Mouse (Mus musculus) left cerebral cortex, postnatal 4 days (tissue): ENCODE results near the gene Pvr. TPM values are rescaled to one million over a fixed set of nuclear protein-coding genes. Genes with fewer than 3 reads are reported as not detected.
A peak's percentile ranks its signal among the peaks of the same experiment; 100 is the strongest.

Source experiments
- DNase-seq: peaks from one replicate; pipeline ENCODE4 v3.0.0-alpha.2; 2022
- intact Hi-C: fragments of 180-260 bp; cut with DNase I; formaldehyde crosslinking; loops from one replicate; pipeline ENCODE4 v1.15.1; 2025
- total RNA-seq, 2 experiments: library from RNA; stranded (reverse); gene quantifications; 2 replicates each; pipeline ENCODE4 v1.2.3; 2021

The Pvr gene
- 10 to 100 TPM; 14.6 to 18.8 TPM for total RNA-seq

- DNase-seq, result peak; percentile 38
- intact Hi-C loops, result loop anchor here (5.0 kb wide), 1 partner anchor 37 kb away; no protein-coding TSS in a partner anchor
Measured at GRCm38 (mm10) chr7:19920506-19921261, at the start of gene Pvr. Gene Pvr (minus strand): TSS chr7:19921160.

- DNase-seq, result no peak
- intact Hi-C loops, result no loop called here
Measured at GRCm38 (mm10) chr7:19970196-19970595, 49.2 kb upstream of the Pvr start.

- DNase-seq, result no peak
- intact Hi-C loops, result no loop called here
Measured at GRCm38 (mm10) chr7:19969541-19970090, 48.7 kb upstream of the Pvr start.

- no peak for DNase-seq
- intact Hi-C loops, result no loop called here
Measured at GRCm38 (mm10) chr7:19969106-19969505, 48.1 kb upstream of the Pvr start.

GRCm38 (mm10) chr7:19964985-19965579 lies 44.1 kb upstream of the Pvr start, which contains the start of gene Ceacam20:
Gene Ceacam20 (plus strand): TSS chr7:19965412.
- intact Hi-C loops, result no loop called here
- DNase-seq, result no peak

- no peak for DNase-seq
- intact Hi-C loops, result no loop called here
Measured at GRCm38 (mm10) chr7:19962423-19962822, 41.5 kb upstream of the Pvr start.

- DNase-seq, result peak; percentile 82
- intact Hi-C loops, result loop anchor here (5.0 kb wide), 1 partner anchor 34 kb away; the partner anchor contains the start of gene Pvr
Measured at GRCm38 (mm10) chr7:19956341-19956781, 35.4 kb upstream of the Pvr start.

GRCm38 (mm10) chr7:19955861-19956260 lies 34.9 kb upstream of the Pvr start:
- DNase-seq, result no peak

GRCm38 (mm10) chr7:19953054-19953453 lies 32.1 kb upstream of the Pvr start:
- intact Hi-C loops, result no loop called here

More at GRCm38 (mm10) chr7:19955861-19956260, 34.9 kb upstream of the Pvr start:
- intact Hi-C loops, result loop anchor here (5.0 kb wide), 1 partner anchor 34 kb away; the partner anchor contains the start of gene Pvr

GRCm38 (mm10) chr7:19952320-19952986 lies 31.5 kb upstream of the Pvr start:
- DNase-seq, result no peak
- intact Hi-C loops, result no loop called here

More at GRCm38 (mm10) chr7:19953054-19953453, 32.1 kb upstream of the Pvr start:
- DNase-seq, result no peak

- intact Hi-C loops, result no loop called here
- DNase-seq, result no peak
Measured at GRCm38 (mm10) chr7:19950589-19950988, 29.6 kb upstream of the Pvr start, which contains the start of gene Igsf23. Gene Igsf23 (minus strand): TSS chr7:19950756.

- no peak for DNase-seq
- intact Hi-C loops, result no loop called here
Measured at GRCm38 (mm10) chr7:19949996-19950395, 29.0 kb upstream of the Pvr start.

GRCm38 (mm10) chr7:19948956-19949355 lies 28.0 kb upstream of the Pvr start:
- no peak for DNase-seq
- intact Hi-C loops, result no loop called here

GRCm38 (mm10) chr7:19945821-19946515 lies 25.0 kb upstream of the Pvr start:
- no peak for DNase-seq
- intact Hi-C loops, result no loop called here

GRCm38 (mm10) chr7:19945201-19945600 lies 24.2 kb upstream of the Pvr start:
- no peak for DNase-seq

GRCm38 (mm10) chr7:19944709-19945108 lies 23.7 kb upstream of the Pvr start:
- intact Hi-C loops, result no loop called here
- no peak for DNase-seq

More at GRCm38 (mm10) chr7:19945201-19945600, 24.2 kb upstream of the Pvr start:
- intact Hi-C loops, result no loop called here

- DNase-seq, result no peak
- intact Hi-C loops, result no loop called here
Measured at GRCm38 (mm10) chr7:19940256-19940655, 19.3 kb upstream of the Pvr start.

GRCm38 (mm10) chr7:19939555-19940235 lies 18.7 kb upstream of the Pvr start:
- intact Hi-C loops, result no loop called here

GRCm38 (mm10) chr7:19937229-19937821 lies 16.4 kb upstream of the Pvr start:
- DNase-seq, result no peak
- intact Hi-C loops, result no loop called here

More at GRCm38 (mm10) chr7:19939555-19940235, 18.7 kb upstream of the Pvr start:
- DNase-seq, result peak; percentile 74
